In genomic region chr10:20606007-20606406, GRCm38 (mm10) we compare ENCODE assay signal across 20 mouse cellular contexts.
DNase-seq lines count a peak whose midpoint lies in the region; ATAC-seq and TF ChIP-seq lines count a peak whose summit lies in the region.
"Had no signal": no experiment of that assay in that cellular context is flagged by ENCODE, and none has a peak within 500 bp of the region (broad histone marks: within the 10 kb centered on the region; RNA-seq: fewer than 3 reads in every experiment).

No protein-coding gene starts in this region.

- no peak overlapping the region for H3K9ac ChIP-seq in forebrain, embryonic 13.5 days
- no peak overlapping the region for H3K9ac ChIP-seq in forebrain, postnatal 0 days
- H3K9ac ChIP-seq in forebrain, embryonic 16.5 days (replicated peaks; ENCODE audit: low read depth, low read length) = no peak overlapping the region
- H3K9ac ChIP-seq in midbrain, embryonic 15.5 days = no peak overlapping the region
- no peak overlapping the region for H3K9ac ChIP-seq in midbrain, postnatal 0 days (replicated peaks; ENCODE audit: low read length, poor library complexity, severe bottlenecking)
- H3K9ac ChIP-seq: heart, embryonic 12.5 days; heart, embryonic 15.5 days; hindbrain, embryonic 15.5 days had no signal

- no peaks in the 10 kb centered on the region for H3K9me3 ChIP-seq in forebrain, embryonic 13.5 days (replicated peaks)
- no peaks in the 10 kb centered on the region for H3K9me3 ChIP-seq in forebrain, postnatal 0 days (ENCODE audit: low read length)
- H3K9me3 ChIP-seq in forebrain, embryonic 16.5 days (ENCODE audit: control insufficient read depth, low read length) = no peaks in the 10 kb centered on the region
- H3K9me3 ChIP-seq in forebrain, embryonic 10.5 days = no peaks in the 10 kb centered on the region
- H3K9me3 ChIP-seq in midbrain, embryonic 15.5 days = no peaks in the 10 kb centered on the region
- no peaks in the 10 kb centered on the region for H3K9me3 ChIP-seq in midbrain, postnatal 0 days (ENCODE audit: low read length)
- H3K9me3 ChIP-seq: heart, embryonic 12.5 days; heart, embryonic 15.5 days; hindbrain, embryonic 15.5 days had no signal

- H3K27me3 ChIP-seq in forebrain, embryonic 13.5 days = no peaks in the 10 kb centered on the region
- no peaks in the 10 kb centered on the region for H3K27me3 ChIP-seq in forebrain, postnatal 0 days (ENCODE audit: insufficient read depth, low read length)
- H3K27me3 ChIP-seq in forebrain, embryonic 16.5 days (replicated peaks; ENCODE audit: control insufficient read depth, insufficient read depth, low read length) = no peaks in the 10 kb centered on the region
- no peaks in the 10 kb centered on the region for H3K27me3 ChIP-seq in forebrain, embryonic 10.5 days (ENCODE audit: poor library complexity, severe bottlenecking)
- H3K27me3 ChIP-seq in midbrain, embryonic 15.5 days (replicated peaks) = no peaks in the 10 kb centered on the region
- H3K27me3 ChIP-seq in midbrain, postnatal 0 days (ENCODE audit: insufficient read depth, low read length) = no peaks in the 10 kb centered on the region
- H3K27me3 ChIP-seq: heart, embryonic 12.5 days; heart, embryonic 15.5 days; hindbrain, embryonic 15.5 days had no signal

- ATAC-seq in forebrain, embryonic 13.5 days = peak; percentile 80
- ATAC-seq in forebrain, postnatal 0 days = no peak
- peak; percentile 80 for ATAC-seq in forebrain, embryonic 16.5 days
- ATAC-seq in midbrain, embryonic 15.5 days (replicated peaks) = 0 out of 2 replicates have a peak, but pooled peaks have one; percentile 6
- no peak for ATAC-seq in midbrain, postnatal 0 days (ENCODE audit: low FRiP score)
- ATAC-seq: activated CD4-positive, CD25-positive, alpha-beta regulatory T cell, adult 4 months; intestine, postnatal 0 days had no signal

- no peak for DNase-seq in forebrain, postnatal 0 days
- no peak for DNase-seq in forebrain, embryonic 10.5 days (ENCODE audit: extremely low spot score, low spot score)
- no peak for DNase-seq in midbrain, postnatal 0 days (ENCODE audit: low spot score)
- DNase-seq: adrenal gland, adult 8-10 months; adrenal gland, postnatal 25 days; cerebellum, adult 18-20 months; cerebellum, adult 9-10 months; cerebellum, postnatal 14 days; gastrocnemius, postnatal 25 days; heart, adult 18-20 months; heart, postnatal 10 days; heart, postnatal 36 days had no signal

- H3K27ac ChIP-seq in forebrain, embryonic 13.5 days = no peak overlapping the region
- H3K27ac ChIP-seq in forebrain, postnatal 0 days (ENCODE audit: low read depth, low read length) = no peak overlapping the region
- no peak overlapping the region for H3K27ac ChIP-seq in forebrain, embryonic 16.5 days (ENCODE audit: low read length)
- H3K27ac ChIP-seq in forebrain, embryonic 10.5 days = no peak overlapping the region
- no peak overlapping the region for H3K27ac ChIP-seq in midbrain, embryonic 15.5 days
- no peak overlapping the region for H3K27ac ChIP-seq in midbrain, postnatal 0 days (ENCODE audit: low read depth, low read length)
- H3K27ac ChIP-seq: heart, embryonic 15.5 days; hindbrain, embryonic 15.5 days had no signal

- no peak overlapping the region for H3K4me3 ChIP-seq in forebrain, embryonic 13.5 days
- no peak overlapping the region for H3K4me3 ChIP-seq in forebrain, postnatal 0 days (ENCODE audit: low read depth, low read length)
- no peak overlapping the region for H3K4me3 ChIP-seq in forebrain, embryonic 16.5 days (replicated peaks; ENCODE audit: low read length)
- H3K4me3 ChIP-seq in forebrain, embryonic 10.5 days = no peak overlapping the region
- H3K4me3 ChIP-seq in midbrain, embryonic 15.5 days = no peak overlapping the region
- H3K4me3 ChIP-seq in midbrain, postnatal 0 days (ENCODE audit: low read depth, low read length) = no peak overlapping the region
- H3K4me3 ChIP-seq: heart, embryonic 12.5 days; heart, embryonic 15.5 days; hindbrain, embryonic 15.5 days had no signal

- H3K4me1 ChIP-seq in forebrain, embryonic 13.5 days = 0 out of 2 replicates have a peak, but pooled peaks cover 7% of the 10 kb centered on the region
- no peaks in the 10 kb centered on the region for H3K4me1 ChIP-seq in forebrain, postnatal 0 days (ENCODE audit: insufficient read depth)
- peaks cover 3% of the 10 kb centered on the region; the same call in 1 of the 2 replicates for H3K4me1 ChIP-seq in forebrain, embryonic 16.5 days (replicated peaks; ENCODE audit: control insufficient read depth, insufficient read depth, low read length)
- peaks cover 3% of the 10 kb centered on the region; the same call in 1 of the 2 replicates for H3K4me1 ChIP-seq in forebrain, embryonic 10.5 days
- H3K4me1 ChIP-seq in midbrain, embryonic 15.5 days = no peaks in the 10 kb centered on the region
- no peaks in the 10 kb centered on the region for H3K4me1 ChIP-seq in midbrain, postnatal 0 days (ENCODE audit: insufficient read depth, low read length)
- H3K4me1 ChIP-seq: heart, embryonic 12.5 days; heart, embryonic 15.5 days; hindbrain, embryonic 15.5 days had no signal

- no peak for TF ChIP-seq CTCF in forebrain, postnatal 0 days (IDR thresholded peaks at IDR 0.05; ENCODE audit: low read depth)
- no peak for TF ChIP-seq CTCF in midbrain, postnatal 0 days (IDR thresholded peaks at IDR 0.05)

- H3K4me2 ChIP-seq in forebrain, embryonic 13.5 days = no peak overlapping the region
- no peak overlapping the region for H3K4me2 ChIP-seq in forebrain, postnatal 0 days (ENCODE audit: low read depth)
- H3K4me2 ChIP-seq in forebrain, embryonic 16.5 days (ENCODE audit: low read length) = no peak overlapping the region
- no peak overlapping the region for H3K4me2 ChIP-seq in midbrain, embryonic 15.5 days
- no peak overlapping the region for H3K4me2 ChIP-seq in midbrain, postnatal 0 days (ENCODE audit: low read depth, low read length, poor library complexity, severe bottlenecking)
- H3K4me2 ChIP-seq: heart, embryonic 12.5 days; heart, embryonic 15.5 days; hindbrain, embryonic 15.5 days had no signal

- H3K36me3 ChIP-seq in forebrain, embryonic 13.5 days (ENCODE audit: poor library complexity, severe bottlenecking) = no peaks in the 10 kb centered on the region
- no peaks in the 10 kb centered on the region for H3K36me3 ChIP-seq in forebrain, postnatal 0 days (ENCODE audit: insufficient read depth)
- H3K36me3 ChIP-seq in forebrain, embryonic 16.5 days (ENCODE audit: control insufficient read depth, insufficient read depth) = no peaks in the 10 kb centered on the region
- H3K36me3 ChIP-seq in forebrain, embryonic 10.5 days (replicated peaks) = no peaks in the 10 kb centered on the region
- H3K36me3 ChIP-seq in midbrain, embryonic 15.5 days (replicated peaks) = no peaks in the 10 kb centered on the region
- no peaks in the 10 kb centered on the region for H3K36me3 ChIP-seq in midbrain, postnatal 0 days (ENCODE audit: insufficient read depth, low read length)
- H3K36me3 ChIP-seq: heart, embryonic 12.5 days; heart, embryonic 15.5 days; hindbrain, embryonic 15.5 days had no signal

- 28% methylated on average over 2 of the region's 2 CpGs for WGBS in forebrain, embryonic 13.5 days
- WGBS in forebrain, postnatal 0 days = 15% methylated on average over 2 of the region's 2 CpGs
- WGBS in forebrain, embryonic 16.5 days = 13% methylated on average over 2 of the region's 2 CpGs
- 83% methylated on average over 2 of the region's 2 CpGs for WGBS in forebrain, embryonic 10.5 days
- WGBS in midbrain, embryonic 15.5 days = 66% methylated on average over 2 of the region's 2 CpGs
- 64% methylated on average over 2 of the region's 2 CpGs for WGBS in midbrain, postnatal 0 days

Comparison
In these comparisons a context has a peak if more than half of its experiments do, and no peak if none do; other contexts are left out.
1. ATAC-seq: peak in forebrain, embryonic 13.5 days (single experiment), forebrain, embryonic 16.5 days (single experiment) and midbrain, embryonic 15.5 days (single experiment); none in forebrain, postnatal 0 days (single experiment) and midbrain, postnatal 0 days (single experiment).